Mouse (Mus musculus): ENCODE results near the gene Pax3.

The Pax3 gene

DNA sequence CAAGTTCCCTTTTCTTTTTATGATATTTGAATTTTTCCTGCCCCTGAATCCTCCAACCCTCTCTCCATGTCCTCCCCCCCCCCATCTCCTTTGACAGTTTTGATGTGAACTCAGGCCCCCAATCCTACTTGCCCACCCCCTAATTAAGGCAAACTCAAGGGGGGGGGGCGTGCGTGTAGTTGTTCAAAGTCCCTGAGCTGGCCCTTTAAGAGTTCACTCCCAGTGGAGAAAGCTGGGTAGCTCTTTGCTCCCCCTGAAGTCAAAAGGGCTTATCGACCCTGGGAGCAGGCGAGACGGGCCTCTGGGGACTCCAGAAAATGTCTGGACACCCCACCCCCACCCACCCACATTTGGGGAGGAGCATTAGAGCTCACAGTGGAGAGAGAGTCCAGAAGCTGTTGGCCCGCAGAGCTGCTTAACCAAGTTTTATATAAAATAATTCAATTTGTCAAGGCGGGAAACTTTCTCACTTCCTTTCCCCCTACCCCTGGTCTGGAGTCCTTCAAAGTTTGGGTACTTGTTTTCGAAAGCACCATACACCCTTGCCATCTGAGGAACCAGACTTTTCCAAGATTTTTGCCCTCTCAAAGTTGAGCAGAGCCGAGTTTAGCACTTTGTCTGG is 1.5 kb upstream of the Pax3 start:
- no peak for DNase-seq (ENCODE audit: low read depth)

DNA sequence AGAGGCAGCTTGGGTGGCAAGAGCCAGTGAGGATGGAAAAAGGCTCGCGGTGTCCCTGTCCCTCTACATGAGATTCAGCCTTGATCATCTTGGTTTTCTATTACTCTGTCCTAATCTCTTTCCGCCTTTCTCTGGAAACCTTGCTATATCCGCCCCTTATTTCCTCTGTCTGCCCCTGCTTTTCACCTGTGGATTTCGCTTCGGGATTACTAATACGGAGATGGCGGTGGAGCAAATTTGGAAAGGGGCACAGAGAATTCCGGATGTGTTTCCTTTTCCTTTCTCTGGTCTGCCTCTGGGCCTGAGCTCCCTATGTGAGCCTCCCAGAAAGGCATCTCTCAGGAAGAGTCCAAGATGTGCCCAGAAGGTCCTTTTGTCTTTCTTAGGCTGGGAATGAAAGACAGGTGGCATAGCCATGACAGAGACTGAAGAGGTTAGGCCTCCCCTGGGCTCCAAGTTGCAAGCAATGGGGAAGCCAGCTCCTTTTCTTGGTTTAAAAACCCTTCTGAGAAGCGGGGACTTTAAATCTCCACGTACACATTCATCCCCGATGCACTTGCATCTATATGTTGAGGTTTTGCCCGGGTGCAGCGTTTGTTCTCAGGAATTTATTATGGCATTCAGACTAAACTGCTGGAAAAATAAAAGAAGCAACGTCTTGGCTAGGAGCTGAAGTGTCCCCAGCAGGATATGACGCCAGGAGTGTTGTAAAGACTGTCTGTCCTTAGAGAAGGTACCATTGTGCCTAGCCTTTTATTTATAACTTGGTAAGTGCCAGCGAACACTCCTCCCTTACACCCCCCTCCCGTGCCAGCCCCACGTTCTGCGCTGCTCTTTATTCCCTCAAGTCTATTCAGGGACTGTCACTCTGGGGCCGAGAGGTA is 659 bp upstream of the Pax3 start:
- no peak for DNase-seq (ENCODE audit: low read depth)

DNA sequence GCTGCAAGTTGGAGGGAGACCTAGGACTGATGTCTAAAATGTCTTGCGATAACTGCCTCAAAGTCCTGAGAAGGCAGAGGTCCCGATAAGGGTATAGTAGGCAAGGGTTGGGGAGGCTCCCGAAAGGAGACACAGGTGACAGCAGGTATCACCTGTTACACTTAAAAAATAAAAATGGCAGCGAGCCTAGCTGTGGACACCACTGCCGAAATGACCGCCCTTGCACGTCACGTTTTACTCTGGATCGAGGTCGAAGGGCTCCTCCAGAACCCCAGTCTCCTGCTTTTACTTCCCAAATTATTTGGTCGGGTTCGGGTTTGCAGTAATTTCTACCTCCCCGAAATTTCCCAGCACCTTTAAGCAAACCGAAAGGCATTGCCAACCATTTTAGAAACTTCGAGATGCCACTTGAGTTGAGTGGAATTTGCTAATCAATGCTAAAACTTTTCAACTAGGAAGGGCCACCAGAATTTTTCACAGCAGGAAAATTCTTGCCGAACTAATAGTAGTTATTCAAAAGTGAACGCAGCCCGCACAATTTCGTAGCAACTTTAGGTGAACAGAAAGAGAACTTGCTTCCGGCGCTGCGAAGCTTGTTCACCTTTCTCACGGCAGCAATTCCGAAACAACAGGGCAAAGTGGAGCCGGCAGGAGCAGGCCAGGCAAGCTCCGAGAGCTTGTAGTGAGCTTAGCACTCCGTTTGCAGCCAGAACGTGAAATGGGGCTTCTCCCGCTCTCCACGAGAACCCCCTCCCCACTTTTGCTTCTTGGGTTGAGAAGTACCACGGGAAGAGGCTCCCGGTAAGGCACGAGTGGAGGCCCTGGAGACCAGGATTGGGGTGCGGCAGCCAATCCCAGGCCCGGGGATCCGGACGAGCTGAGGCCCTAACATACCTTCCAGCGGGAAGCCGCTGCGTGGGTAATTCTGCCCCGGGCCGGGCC is 892 bp downstream of the Pax3 start:
- DNase-seq (ENCODE audit: low read depth), result no peak

DNA sequence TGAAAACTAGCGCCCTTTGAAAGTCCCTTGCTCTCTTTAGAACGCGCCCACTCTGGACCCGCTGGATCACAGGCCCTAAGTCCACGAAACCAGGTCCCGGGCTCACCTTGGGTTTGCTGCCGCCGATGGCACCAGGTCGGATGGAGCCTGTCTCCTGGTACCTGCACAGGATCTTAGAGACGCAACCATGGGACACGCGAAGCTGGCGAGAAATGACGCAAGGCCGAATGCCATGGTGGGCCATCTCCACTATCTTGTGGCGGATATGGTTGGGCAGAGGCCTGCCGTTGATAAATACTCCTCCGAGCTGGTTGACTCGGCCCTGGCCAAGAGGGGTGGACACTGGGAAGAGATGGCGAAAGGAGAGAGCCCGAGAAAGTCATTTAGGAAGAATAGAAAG is 1.8 kb downstream of the Pax3 start:
- DNase-seq (ENCODE audit: low read depth), result no peak

DNA sequence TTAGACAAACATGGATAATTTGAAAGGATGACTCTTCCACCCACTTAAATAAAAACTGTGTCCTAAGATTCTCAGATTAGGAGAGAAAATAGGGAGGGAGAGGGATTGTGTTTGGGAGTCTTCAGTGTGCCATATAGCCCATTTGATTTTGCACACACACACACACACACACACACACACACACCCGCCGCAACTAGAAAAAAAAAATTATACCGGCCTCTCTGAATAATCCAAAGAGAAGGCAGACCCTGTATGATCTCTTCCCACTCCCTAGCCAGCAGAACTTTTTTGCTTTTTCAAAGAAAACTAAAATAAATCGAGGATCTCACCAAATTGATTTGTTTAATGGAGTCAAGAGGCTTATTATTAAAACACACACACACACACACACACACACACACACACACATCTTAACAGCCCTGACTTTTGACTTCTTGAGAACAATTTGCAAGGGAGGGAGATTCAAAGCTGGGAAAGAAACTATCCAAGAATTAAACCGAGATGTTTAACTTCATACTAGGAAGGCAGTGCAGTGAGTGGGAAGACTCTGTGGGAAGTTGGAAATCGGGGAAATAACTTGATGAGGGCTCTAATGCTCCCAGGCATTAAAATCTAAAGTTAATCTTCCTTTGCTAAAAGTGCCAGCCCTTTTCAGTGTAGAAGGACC is 2.4 kb downstream of the Pax3 start:
- DNase-seq (ENCODE audit: low read depth), result no peak

DNA sequence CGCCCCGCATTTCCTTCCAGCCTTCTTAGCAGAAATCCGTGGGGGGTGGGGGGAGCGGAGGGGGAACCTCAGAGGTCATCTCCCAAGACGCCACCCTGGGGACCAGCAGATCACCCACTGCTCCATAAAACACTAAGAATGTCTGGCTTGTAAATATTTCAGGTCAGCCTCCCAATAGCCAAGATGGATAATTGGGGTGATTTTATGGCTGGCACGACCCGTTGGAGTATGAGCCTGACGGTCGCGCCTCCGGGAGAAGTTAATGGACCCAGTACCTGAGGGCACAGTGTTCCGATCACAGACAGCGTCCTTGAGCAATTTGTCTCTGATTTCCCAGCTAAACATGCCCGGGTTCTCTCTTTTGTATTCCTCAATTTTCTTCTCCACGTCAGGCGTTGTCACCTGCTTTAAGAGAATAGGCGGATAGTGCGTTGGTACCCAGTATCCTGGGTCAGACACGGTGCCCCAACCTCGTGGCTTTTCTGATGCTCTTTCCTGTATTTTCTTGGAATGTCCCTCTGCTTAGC is 3.4 kb downstream of the Pax3 start:
- DNase-seq (ENCODE audit: low read depth), result no peak

DNA sequence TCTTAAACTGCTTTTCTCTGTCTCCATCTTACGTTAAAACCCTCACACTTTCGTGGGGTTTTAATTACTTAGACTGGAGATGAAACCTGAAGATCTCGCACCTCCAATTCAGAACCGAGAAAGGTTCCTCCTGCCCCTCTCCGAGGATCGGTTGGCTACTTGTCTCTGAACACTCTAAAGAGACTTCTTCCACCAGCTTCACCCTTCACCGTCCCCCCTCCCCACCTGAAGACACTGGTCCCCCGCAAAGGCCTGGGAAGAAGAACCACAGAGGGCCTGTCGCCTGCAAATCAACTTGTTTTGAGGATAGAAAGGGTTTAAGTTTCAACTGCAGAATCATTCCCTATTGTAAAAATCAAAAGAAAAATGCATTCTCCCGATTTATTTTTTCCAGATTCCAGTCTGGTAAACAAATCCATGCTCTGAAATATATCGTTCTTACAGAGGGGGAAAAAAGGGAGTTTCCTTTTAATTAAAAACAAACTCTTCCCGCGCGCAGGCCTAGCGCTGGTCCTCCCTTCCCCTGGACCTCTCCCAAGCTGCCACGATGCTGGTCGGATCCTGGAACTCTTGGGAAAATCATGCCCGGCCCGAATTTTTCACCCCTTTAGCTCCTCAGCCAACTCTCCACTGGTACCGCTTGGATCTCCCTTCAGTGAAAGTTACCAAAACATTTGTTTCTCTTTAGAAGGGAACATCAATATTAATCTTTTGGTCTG is 4.0 kb downstream of the Pax3 start:
- DNase-seq (ENCODE audit: low read depth), result no peak

DNA sequence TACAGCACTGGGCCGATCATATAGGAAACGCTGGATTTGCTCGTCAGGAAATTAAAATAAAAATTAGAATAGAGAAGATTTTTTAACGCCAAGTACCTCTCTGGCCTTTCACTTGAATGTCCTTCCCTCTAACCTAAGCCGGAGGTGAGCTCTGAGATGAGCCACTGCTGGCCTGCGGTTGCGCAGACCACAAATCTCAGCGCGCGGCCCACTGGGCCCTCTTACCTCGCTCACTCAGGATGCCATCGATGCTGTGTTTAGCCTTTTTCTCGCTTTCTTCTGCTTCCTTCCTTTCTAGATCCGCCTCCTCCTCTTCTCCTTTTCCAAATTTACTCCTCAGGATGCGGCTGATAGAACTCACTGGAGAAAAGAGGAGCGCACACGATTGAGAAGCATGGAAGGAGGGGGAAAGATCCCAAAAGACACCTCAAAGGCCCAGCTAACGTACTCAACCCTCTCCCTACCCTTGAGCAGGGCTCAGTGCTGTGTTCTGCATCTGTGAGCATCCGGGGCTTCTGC is 4.7 kb downstream of the Pax3 start:
- no peak for DNase-seq (ENCODE audit: low read depth)

DNA sequence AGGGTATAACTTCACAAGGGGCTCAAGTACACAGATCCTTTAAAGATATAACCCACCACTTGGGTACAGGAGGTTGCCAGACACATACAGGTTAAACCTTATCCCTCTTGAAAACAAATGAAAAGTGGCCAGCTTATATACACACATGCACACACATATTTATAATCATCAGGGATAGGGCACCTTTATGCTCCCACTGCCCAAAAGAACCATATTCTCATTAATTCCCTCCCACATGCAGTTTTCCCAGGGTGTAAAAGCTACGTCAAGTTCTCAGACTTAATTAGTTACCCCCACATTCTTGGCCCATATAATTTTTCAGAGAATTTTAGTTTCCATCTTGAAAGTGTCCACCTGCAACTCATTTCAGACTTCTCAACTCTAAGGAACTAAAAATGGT is 5.2 kb downstream of the Pax3 start:
- DNase-seq (ENCODE audit: low read depth), result no peak

DNA sequence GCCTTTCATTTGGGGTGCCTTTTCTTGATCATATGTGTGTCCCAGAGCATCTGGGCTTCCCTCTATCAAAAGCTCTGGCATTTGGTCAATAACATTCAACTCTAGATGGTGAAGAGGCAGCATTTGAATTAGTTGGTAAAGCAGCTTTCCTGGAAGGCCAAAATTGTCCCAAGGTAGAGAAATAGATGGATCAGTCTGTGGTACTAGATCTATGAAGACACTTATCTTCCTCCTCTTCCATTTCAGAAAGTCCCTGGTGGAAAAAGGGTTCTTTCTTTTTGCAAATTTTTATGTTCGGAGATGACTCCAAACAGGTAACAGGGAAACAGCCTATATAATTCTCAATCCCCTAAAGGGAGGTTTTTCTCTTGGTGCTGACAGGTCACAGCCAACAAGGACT is 5.6 kb downstream of the Pax3 start:
- no peak for DNase-seq (ENCODE audit: low read depth)

DNA sequence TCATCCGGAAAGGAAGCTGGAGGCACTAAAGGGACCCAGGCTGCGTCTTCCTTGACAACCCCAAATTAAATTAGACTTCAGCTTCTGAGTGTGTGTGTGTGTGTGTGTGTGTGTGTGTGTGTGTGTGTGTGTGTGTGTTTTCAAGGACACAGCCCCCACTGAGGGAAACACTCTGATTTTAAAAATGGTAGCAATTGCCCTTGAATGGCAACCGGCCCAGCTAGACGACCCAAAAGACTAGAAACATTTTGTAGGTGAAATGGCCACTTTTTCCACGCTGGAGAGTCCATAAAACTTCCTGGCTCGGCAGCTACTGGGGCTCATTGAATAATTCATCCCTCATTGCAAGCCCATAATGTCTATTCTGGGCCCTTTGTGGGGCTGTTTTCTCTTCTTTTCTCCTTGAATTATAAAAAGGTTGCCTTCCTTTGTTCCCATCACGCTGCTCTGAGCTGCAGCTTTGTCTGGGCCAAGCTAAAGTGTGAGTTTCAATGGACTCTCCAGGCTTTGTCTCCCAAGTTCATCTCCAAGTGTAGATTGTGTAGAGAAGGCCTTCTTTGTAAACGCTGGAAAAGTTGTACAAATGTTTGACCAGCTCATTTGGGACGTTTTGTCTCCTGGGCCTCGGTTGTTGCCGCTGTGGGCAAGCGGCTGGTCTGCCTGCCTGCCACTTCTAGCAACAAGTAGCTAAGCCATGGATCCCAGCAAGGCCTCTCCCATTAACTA is 6.4 kb downstream of the Pax3 start:
- no peak for DNase-seq (ENCODE audit: low read depth)

DNA sequence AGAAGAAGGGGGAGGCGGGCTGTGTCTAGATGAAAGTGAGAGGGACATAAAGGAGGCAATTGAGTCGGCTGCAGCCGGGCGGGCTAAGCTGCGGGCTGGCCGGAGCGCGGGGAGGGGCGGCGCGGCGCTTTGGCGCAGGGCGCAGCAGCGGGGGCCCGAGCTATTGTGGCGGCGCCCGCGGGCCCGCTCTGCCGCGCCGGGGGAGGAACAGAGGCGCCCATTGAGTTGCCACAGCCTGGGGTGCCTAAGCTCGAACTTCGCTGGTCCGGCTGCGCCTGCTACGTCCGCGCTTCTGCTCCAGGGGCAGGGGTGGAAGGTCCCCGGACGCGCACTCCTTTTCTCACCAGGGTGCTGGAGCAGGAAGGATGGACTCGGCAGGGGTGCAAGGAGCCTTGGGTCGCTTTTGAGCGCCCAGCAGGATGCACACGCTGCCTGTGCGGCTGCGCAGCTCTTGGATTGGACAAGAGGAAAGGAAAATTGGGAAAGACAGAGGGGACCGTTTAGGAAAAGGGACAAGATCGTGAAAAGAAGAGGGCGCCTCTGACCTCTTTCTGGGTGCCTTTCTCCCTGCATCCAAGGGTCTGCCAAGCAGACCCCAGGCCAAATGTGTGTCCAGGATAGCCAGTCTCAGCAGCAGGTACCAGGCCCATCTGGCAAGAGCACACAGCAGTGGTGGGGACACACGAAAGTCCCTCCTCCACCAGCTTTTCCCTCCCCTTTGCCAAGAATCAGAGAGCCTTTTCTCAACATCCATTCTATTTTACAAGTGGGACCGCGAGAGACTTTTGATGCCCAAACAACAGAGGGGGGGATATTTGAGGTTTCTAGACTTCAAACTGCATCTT is 7.2 kb downstream of the Pax3 start:
- DNase-seq (ENCODE audit: low read depth), result no peak

DNA sequence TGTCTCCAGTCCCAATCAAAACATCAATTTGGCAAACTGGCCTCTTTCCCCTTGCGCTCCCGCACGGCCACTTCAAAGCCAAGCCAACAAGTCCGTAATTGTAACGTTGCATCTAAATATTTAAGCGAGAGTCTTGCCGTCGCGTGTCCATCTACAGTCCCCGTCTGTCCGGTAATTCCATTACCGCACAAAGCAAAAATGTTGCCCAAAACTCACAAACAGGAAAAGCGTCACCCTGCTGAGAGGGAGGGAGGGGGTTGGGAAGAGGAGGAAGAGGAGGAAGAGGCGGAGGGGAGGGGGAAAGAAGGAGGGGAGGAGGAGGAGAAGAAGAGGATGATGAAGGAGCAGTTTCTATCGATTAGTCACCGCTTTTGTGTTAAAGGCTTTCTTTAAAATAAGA is 7.9 kb downstream of the Pax3 start:
- no peak for DNase-seq (ENCODE audit: low read depth)

DNA sequence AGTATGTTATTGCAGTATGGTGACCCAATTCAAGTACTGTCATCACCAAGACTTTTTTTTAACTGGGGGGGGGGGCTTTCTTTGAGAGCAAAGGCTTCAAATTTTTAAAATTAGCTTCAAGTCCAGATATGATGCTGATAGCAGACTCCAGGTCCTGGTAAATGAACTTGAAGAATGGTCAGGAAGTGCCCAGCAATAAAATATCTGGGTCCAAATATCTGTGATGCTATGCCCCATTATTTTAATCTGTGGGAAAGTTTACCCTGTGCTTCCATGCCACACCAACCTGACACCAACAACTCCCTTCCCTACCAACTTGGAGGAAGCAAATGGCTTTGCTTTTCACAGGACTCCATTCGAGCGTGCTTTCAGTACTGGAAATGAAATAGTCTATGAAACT is 8.6 kb downstream of the Pax3 start:
- DNase-seq (ENCODE audit: low read depth), result no peak

DNA sequence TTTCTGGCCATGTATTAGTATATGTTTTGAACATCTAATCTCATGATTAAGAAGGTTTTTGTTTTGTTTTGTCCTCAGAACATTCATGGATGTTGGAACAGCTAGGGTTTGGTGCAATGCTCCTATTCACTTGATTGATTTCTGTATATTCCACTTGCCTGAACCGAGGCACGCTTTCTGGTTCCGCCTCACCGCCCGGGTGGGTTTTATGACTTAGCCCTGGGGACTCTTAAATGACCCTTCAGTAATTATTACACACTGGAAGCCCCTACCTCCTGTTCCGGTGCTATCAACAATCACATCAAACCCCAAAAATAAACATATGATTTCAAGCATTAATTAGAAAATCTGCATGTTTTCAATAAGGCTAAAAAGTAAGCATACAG is 9.2 kb downstream of the Pax3 start:
- DNase-seq (ENCODE audit: low read depth), result no peak

DNA sequence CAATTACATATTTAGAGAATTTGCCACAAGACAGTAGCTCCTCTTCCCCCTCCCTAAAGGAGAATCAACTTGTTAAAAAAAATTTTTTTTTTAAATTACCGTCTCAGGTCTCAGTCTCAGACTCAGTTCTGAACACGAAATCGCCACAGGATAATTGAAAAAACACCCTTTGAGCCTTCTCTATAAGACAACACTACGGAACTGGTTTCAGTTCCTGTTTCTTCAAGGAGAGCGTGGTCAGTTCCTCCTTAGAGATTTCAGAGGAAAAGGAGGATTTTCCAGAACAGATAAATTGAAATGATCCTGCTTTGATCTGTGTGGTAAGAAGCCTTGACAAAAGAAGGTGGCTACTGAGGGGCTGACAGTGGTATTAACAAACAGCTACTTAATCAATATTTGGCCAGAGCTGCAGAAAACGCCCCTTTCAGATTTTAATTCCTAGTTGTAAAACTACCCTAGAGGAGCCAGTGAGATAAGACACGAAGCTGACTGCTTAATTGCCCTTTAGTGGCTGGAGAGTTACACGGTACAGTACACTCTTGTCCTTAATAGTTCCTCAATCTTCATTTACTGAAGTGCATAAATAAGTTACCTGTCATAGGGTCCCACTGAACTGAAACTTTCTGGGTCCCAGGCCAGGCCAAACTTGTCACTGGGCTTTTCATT is 9.7 kb downstream of the Pax3 start:
- no peak for DNase-seq (ENCODE audit: low read depth)

DNA sequence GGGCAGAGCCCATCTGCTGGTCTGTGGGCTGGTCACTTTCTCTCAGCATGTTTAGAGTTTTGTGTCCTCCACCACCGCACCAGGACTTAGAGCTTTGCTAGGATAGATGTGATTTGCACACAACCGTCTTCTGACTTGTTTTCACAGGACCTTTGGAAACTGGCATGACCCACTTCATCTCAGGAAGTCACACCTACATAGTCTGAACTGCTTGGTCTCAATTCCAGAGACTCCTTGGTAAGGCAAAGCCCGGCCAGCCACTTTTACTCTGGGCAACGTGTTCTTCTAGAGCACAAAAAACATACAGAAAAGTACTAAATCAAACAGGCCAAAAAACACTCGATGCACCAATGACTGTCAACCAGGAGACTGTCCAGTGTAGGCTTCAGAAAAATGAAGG is 14.0 kb downstream of the Pax3 start:
- no peak for DNase-seq (ENCODE audit: low read depth)

DNA sequence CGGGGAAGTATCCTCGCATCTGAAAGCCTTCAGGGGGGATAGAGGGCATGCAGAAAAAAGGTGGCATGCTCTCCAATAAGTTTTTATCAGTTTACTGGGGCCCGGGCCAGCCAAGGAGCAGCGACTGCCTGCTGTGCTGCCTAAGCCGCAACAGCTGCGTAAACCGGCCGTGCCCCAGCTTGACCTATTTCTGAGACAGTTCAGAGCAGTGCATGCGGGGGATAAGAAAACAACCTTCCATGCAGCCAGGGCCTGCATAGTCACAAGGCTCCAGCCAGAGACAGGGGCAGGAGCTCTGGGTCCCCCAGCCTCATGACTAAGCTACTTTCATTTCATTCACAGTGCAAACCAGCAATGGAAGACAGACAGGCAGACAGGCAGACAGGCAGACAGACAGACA is 15.1 kb downstream of the Pax3 start:
- DNase-seq (ENCODE audit: low read depth), result no peak

DNA sequence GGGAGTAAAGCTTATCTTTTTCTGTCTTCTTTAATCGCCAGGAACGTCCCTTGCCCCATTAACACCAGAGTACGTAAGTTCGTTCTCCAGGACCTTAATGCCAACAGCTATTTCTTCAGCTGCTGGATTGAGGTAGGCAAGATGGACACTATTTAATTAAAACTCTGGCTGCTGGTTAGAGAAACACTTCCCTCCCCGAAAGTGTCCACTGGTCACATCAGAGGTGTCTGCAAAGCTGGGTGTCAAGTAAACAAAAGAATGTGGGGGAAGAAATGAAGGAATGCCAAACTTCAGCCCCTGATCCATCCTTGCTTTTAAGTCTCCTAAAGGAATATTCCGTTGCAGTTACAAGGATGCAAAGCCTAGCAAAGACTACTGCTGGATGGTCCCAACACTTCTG is 24.6 kb downstream of the Pax3 start:
- DNase-seq (ENCODE audit: low read depth), result no peak

Measured in 416B (cell line).